Mouse (Mus musculus): Measurements from ENCODE around the gene Prpsap2. TPM values are rescaled to one million over a fixed set of nuclear protein-coding genes. Genes with fewer than 3 reads are reported as not detected.

The Prpsap2 gene
- polyA plus RNA-seq, 1 experiment from 2014 or later, result 30.0 TPM

Other genes starting within 250 kb of the Prpsap2 start
- 4.6 and 5.1 TPM in 2 replicates for gene Epn2, start 182.4 kb downstream of the Prpsap2 start, polyA plus RNA-seq (2015; fragmentation: Nextera tagmentation; extraction: Ambion mirVana)
- gene Grap, start 108.8 kb downstream of the Prpsap2 start, polyA plus RNA-seq (2015; fragmentation: Nextera tagmentation; extraction: Ambion mirVana), result 59.0 and 88.7 TPM in 2 replicates
- gene Fam83g, start 78.0 kb downstream of the Prpsap2 start, polyA plus RNA-seq (2015; fragmentation: Nextera tagmentation; extraction: Ambion mirVana), result 5.5 and 5.6 TPM in 2 replicates
- 0.10 and 0.32 TPM in 2 replicates for gene Slc5a10, start 41.3 kb downstream of the Prpsap2 start, polyA plus RNA-seq (2015; fragmentation: Nextera tagmentation; extraction: Ambion mirVana)
- 7.6 and 7.9 TPM in 2 replicates for gene Ulk2, start 93.0 kb upstream of the Prpsap2 start, polyA plus RNA-seq (2015; fragmentation: Nextera tagmentation; extraction: Ambion mirVana)
- 13.0 and 17.5 TPM in 2 replicates for gene Akap10, start 168.2 kb upstream of the Prpsap2 start, polyA plus RNA-seq (2015; fragmentation: Nextera tagmentation; extraction: Ambion mirVana)
- 1.7 and 2.1 TPM in 2 replicates for gene Specc1, start 194.7 kb upstream of the Prpsap2 start, polyA plus RNA-seq (2015; fragmentation: Nextera tagmentation; extraction: Ambion mirVana)

Measured in thymus, postnatal 0 days (tissue).